Mouse (Mus musculus) liver, adult 2 months (tissue): ENCODE measurements at regions not wholly inside any gene's neighbourhood (a gene's known extent, or its start where the extent isn't known, plus 50 kb on each side); places are given as distances from the start of the nearest gene placed in this dataset.

Experiments used
- CTCF ChIP-seq: fragments of 200-500 bp; IDR thresholded peaks from 2 replicates; pipeline ENCODE4 v1.5.1; 2011; ENCODE audit warnings: low read depth, low read length, control low read depth
- POLR2A ChIP-seq: fragments of 200-500 bp; IDR thresholded peaks from 2 replicates; pipeline ENCODE4 v1.6.1; 2011; ENCODE audit warnings: low read length, control low read depth; ENCODE audit not compliant: insufficient read depth; ENCODE audit errors: extremely low read depth

DNA sequence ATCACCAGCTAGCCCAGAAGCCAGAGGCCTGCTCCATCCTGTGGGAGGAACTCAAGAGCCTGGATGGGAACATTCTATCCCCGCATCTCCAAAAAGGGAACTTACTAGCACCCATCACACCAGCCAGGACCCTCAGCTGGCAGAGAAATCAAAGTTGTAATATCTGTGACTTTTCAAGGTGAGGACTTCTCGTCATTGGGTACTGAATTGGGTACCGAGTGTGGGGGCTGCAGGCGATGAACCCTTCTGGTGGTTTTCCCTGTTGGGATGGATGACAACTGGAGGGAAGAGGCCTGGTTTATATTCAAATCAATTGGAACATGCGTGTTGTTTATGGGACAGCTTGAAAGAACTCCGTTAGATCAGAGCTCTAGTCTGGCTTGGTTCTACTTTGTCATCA is 187.1 kb upstream of the Gjb5 start:
- no peak for TF ChIP-seq CTCF
- TF ChIP-seq POLR2A, result no peak
